Mouse (Mus musculus) layer of hippocampus, adult 8-10 months (tissue): ENCODE measurements around the gene Olfr20. TPM values are rescaled to one million over a fixed set of nuclear protein-coding genes. Genes with fewer than 3 reads are reported as not detected.
"Not testable (repeated sequence)": the region's sequence is repeated elsewhere in the genome, so short reads cannot be mapped to it uniquely, and the experiment has no call there.

ENCODE experiments used
- DNase-seq, 2 experiments: peaks; one replicate each; pipeline ENCODE4 v3.0.0; 2022; ENCODE audit warnings: low spot score in 2 of 2
- total RNA-seq, 4 experiments: library from RNA; stranded (reverse); gene quantifications; 2 replicates each; pipeline ENCODE4 v1.2.4; 2022

Gene Olfr20
- total RNA-seq, result not detected

DNA sequence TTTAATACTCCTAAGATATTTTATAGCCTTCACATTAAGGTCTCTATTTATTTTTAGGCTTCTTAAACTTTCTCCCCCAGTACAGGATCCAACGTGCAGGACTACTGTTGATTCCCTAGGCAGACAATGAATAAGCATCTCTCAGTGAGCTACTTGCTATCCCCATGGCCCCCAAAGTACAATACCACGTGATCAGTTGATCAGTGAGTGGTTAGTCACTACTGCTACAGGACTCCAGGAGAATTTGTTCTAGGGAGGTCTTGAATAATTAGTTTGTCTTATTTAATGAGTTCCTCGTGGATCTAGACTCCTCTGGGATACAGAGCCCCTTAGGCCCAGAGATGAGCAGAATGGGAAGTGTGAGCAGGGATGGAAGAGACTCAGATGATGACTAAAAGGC, at the start of gene Olfr20:
Olfr20 (plus strand) TSS at position 301 of the 400 bp plus-strand sequence.
- DNase-seq, result no peak

DNA sequence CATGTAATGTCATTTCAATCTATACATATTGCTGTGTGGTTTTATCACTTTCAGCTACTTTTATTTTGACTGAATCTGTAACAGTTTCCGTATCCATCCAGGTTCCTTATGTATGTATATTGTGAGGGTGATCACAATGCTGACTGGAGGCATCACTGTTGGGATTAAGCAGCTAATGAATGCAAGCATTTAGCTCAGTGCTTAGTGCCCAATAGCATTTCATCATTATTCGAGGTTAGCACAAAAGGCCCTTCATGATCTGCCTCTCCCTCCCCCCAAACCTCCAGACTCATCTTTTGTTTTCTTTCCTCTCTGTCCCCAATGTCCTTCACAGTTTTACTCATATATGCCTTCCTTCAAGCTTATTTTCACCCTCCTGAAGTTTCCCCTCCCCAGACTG, 47.5 kb upstream of the Olfr20 start:
- DNase-seq, result no peak

DNA sequence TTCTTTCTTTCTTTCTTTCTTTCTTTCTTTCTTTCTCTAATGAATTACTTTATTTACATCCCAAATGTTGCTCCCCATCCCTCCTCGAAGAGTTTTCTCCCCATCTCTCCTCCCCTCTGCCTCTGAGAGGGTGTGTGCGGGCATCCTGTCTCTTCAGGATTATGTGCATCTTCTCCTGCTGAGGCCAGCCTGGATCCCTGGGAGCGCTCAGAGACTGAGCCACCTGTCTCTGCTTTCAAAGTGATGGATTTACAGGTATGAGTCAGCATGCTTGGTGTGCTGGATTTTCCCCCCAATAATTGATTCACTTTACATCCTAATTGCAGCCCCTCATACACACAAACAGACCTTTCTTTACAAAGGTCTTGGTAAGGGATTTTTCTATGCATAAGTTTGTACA, 34.6 kb upstream of the Olfr20 start:
- DNase-seq, result no peak

DNA sequence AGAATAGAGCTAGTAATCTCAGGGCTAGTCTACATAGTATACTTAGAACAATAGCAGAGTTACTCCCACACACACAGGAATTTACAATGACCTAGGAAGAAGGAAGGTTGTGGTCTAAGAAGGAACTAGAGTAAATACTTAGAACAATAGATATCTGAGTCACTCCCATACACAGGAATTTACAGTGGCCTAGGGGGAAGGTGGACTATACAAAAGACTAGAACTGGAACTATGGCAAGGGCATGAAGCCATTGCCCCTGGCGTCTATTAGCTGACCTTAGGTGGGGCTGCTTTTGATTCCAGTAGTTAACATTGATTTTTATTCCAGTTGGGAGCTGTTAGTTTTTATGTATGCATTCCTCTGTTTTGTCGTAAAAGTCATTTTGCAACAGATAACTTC, 32.0 kb upstream of the Olfr20 start:
- not testable (repeated sequence) for DNase-seq

DNA sequence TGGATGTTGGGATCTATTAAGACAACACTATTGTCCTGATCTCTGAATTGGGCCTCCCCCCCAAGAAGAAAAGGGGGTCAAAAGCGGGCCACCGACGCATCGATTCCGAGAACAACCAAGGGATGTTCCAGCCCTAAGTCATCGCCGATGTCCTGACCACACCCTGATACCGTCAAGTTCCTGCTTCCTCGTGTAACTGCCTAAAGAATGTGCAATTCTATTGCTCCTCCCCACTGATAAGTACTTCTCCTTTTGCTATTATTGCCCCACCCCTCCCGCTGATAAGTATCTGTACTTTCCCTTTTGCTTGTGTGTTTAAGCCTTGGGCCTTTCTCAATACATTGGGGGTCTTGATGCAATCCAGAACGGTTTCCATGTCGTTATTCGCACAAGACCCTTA, 29.5 kb upstream of the Olfr20 start:
- not testable (repeated sequence) for DNase-seq

DNA sequence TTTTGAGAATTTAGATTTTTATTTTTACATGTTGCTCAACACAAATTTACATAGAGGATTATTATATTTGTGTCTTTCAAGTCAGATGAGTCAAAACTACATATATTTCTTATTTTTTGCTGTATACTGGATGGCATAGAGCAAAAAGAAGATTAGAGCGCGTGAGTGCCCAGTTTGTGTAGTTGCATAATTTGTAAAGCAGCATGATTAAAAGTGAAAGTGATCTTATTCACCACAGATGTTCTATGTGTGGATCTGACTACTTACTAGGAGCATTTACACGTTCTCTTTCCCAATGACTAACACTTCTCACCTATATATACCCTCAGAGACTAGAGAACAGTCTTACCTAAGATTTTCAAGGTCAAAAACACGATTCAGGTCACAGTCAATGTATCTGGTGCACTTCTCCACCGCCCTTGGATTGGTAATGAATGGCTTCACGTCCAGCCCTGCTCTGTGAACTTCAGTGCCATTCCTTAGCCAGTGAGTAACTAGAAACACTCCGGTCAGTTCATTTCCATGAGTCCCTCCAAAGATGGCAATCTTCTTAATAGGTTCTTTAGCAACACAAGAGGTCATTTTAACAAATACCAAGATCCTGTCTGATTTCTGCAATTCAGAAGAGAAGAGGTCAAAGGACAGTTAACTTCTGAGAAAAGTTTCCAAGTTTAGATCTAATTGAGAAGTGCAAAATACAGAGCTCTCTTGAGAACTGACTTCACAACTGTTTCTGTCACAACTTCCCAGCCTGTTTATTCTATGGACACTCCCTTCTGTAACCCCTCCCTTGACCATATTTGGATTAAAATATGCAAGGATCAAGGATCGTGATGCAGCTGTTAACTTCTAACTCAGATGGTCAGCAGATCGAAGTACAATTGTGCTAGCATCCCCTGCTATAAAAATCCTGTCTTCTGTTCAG, 26.4 kb upstream of the Olfr20 start:
- DNase-seq, result no peak

DNA sequence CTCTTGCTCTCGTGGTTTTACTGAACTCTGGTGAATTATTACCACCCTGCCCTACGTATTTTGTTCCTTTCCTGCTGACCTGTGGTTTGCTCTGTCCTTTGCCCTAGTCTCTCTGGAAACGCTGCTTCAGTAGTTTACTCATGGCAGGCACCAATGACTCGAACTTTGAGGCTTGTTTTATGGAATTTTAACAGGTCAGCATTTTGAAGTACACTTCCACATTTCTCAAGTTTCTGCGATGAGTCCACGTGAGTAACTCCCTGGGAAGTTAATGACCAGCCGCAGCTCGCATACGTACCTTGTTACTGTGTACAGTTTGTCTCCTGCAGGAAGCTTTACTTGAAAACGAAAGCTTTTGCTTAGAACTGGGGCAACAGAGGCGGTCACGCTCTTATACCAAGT, 24.1 kb upstream of the Olfr20 start:
- no peak for DNase-seq

DNA sequence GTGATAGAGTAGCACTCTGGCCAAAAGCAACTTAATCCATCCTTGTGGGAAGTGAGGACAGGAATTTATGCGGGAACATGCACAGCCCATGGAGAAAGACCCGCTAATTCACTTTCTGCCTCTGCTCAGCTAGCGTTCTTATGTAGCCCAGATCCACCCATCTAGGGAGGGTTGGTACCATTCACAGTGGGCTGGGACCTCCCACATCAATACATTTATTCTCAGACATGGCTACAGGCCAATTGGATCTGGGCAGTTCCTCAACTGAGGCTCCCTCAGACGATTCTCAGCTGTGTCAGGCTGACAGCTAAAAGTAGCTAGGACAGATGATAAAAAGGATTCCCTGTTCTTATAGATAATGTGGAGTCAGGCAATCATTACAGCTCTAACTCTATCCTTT, 23.2 kb upstream of the Olfr20 start:
- no peak for DNase-seq

DNA sequence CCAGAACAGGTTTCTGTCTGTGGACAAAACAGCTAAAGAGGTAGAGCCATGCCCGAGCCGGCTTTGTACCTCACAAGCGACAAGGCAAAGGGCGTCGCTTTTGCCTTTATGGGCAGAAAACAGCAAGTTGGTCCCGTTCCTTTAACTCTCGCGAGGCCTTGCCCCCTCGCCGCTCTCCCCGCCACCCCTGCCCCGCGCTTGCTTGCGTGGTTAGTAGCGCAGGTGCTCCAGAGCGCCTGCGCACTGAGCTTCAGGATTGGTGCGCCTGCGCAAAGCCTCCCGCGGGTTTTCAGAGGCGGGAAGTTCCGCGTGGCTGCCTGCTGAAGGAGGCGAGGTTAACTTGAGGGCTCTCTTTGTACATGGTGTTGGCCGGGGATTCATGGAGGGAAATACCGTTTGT, 21.1 kb upstream of the Olfr20 start, which contains the start of the genes Aspa, Gm49340 and Spata22:
Aspa (minus strand) TSS at position 155 of the 400 bp plus-strand sequence.
Gm49340 (plus strand) TSS at position 300 of the 400 bp plus-strand sequence.
Spata22 (plus strand) TSS at position 300 of the 400 bp plus-strand sequence.
- no peak for DNase-seq

DNA sequence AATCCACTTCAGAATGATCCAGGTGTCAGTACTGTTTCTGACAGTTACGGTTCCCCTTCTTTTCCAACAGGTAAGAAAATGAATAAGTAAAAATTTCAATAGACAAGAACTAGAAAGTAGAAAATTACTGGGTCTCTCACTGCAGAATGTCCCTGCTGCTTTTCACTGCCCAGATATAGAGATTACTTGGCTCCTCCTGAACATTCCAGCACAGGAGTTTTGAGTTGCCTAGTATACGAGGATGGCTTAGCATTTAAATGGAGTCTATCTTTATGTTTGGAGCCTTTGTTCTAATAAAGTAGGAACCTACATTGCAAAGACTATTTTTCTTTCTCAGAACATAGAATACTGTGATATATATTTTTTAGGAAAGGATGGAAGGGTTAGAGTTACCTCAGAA, 17.2 kb upstream of the Olfr20 start:
- no peak for DNase-seq

DNA sequence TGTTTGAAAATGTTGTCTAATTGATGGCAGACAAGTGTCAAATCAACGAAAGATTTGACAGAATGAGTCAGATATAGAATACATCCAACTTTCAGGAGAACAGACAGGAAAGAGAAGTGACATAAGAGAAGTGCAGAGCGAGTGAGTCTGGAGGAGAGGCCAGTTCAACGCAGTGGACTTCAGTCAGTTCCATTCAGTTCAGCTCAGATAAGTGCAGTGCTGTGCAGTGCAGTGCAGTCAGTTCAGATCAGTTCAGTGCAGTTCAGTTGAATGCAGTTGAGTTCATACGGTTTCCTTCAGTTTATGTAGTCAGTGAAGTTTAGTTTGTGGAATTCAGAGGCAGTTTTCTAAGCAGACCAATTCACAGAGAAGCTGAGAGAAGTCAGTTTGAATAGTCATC, 13.7 kb upstream of the Olfr20 start:
- DNase-seq, result no peak

DNA sequence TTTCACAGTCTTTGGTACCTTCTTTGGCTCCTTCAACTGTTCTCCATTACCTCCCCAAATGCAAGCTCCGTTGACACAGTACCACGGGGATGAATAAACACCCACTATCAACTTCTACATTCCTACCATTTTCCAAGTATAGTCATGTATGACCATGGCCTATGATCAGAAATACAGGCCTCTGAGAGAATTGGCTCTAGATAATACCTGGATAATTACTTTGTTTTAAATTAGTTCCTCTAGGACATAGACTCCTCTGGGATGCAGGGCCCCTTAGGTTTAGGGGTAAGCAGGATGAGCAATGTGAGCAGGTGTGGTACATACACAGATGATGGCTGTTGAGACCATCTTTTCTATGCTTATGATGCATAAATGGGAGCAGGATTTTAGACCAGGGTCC, 20.4 kb downstream of the Olfr20 start, which contains the start of gene Olfr376:
Olfr376 (plus strand) TSS at position 301 of the 400 bp plus-strand sequence.
- DNase-seq, result no peak

DNA sequence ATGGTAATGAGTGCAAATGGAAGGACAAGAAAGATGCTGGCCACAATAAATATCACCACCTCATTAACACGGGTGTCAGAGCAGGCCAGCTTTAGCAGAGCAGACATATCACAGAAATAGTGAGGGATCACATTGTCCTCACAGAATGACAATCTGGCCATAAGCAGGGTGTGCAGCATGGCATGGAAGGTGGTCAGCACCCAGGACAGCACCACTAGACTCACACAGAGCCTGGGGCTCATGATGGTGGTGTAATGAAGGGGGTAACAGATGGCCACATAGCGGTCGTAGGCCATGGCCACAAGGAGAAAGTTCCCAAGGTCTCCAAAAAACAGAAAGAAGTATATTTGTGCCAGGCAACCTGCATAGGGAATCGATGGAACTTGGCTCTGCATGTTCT, 44.8 kb downstream of the Olfr20 start:
- DNase-seq, result no peak

DNA sequence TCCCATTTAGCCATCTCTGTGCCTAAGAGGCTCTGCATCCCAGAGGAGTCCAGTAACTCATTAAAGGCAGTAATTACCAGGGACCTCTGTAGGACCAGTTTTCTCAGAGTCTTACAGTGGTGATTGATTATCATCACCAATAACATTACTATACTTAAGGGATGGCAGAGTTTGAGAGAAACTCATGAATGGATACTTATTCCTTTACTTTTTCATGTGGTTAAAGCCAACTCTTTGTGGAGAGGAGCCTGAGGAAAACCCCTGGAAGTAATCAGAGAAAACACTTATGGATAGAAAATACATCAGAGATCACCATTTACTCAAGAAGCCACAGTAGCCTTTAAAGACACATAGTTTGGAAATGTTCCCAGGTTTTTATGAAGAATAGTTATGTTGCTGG, 48.9 kb downstream of the Olfr20 start, which contains the start of gene Olfr1:
Olfr1 (minus strand) TSS at position 101 of the 400 bp plus-strand sequence.
- no peak for DNase-seq

Other genes with a start within 250 kb of the Olfr20 start
- gene Haspin, start 212.5 kb upstream of the Olfr20 start, total RNA-seq, result under 1 TPM in 3 of 4 experiments, not detected in 1; 0.19 to 0.48 (median 0.25) TPM
- 1 to 10 TPM; 1.7 to 4.1 (median 2.8) TPM for gene P2rx5, start 190.4 kb upstream of the Olfr20 start, total RNA-seq
- 10 to 100 TPM; 39.6 to 49.2 (median 44.0) TPM for gene Emc6, start 173.7 kb upstream of the Olfr20 start, total RNA-seq
- 10 to 100 TPM in 2 of 4 experiments, 1 to 10 TPM in 2; 7.9 to 13.1 (median 10.5) TPM for gene Tax1bp3, start 173.7 kb upstream of the Olfr20 start, total RNA-seq
- 10 to 100 TPM; 19.0 to 30.4 (median 24.5) TPM for gene Ctns, start 151.7 kb upstream of the Olfr20 start, total RNA-seq
- gene Shpk, start 151.3 kb upstream of the Olfr20 start, total RNA-seq, result 1 to 10 TPM; 3.3 to 5.1 (median 4.2) TPM
- not detected for gene Trpv1, start 116.5 kb upstream of the Olfr20 start, total RNA-seq
- under 1 TPM; 0.49 to 0.67 (median 0.58) TPM for gene Trpv3, start 83.4 kb upstream of the Olfr20 start, total RNA-seq
- 10 to 100 TPM; 15.1 to 20.2 (median 18.3) TPM for gene Aspa, start 21.2 kb upstream of the Olfr20 start, total RNA-seq
- not detected for gene Gm49340, start 21.0 kb upstream of the Olfr20 start, total RNA-seq
- under 1 TPM in 1 of 4 experiments, not detected in 3; 0.29 TPM for gene Spata22, start 21.0 kb upstream of the Olfr20 start, total RNA-seq
- gene Olfr376, start 20.5 kb downstream of the Olfr20 start, total RNA-seq, result not detected
- gene Olfr1, start 48.8 kb downstream of the Olfr20 start, total RNA-seq, result not detected
- gene Olfr378, start 77.7 kb downstream of the Olfr20 start, total RNA-seq, result not detected
- gene Olfr380, start 106.7 kb downstream of the Olfr20 start, total RNA-seq, result not detected
- not detected for gene Olfr381, start 140.8 kb downstream of the Olfr20 start, total RNA-seq
- not detected for gene Olfr382, start 166.4 kb downstream of the Olfr20 start, total RNA-seq
- gene Olfr385, start 242.2 kb downstream of the Olfr20 start, total RNA-seq, result not detected
- not detected for gene Olfr384, start 247.8 kb downstream of the Olfr20 start, total RNA-seq